9 mouse cellular contexts compared by ENCODE assay signal in the genomic region with DNA sequence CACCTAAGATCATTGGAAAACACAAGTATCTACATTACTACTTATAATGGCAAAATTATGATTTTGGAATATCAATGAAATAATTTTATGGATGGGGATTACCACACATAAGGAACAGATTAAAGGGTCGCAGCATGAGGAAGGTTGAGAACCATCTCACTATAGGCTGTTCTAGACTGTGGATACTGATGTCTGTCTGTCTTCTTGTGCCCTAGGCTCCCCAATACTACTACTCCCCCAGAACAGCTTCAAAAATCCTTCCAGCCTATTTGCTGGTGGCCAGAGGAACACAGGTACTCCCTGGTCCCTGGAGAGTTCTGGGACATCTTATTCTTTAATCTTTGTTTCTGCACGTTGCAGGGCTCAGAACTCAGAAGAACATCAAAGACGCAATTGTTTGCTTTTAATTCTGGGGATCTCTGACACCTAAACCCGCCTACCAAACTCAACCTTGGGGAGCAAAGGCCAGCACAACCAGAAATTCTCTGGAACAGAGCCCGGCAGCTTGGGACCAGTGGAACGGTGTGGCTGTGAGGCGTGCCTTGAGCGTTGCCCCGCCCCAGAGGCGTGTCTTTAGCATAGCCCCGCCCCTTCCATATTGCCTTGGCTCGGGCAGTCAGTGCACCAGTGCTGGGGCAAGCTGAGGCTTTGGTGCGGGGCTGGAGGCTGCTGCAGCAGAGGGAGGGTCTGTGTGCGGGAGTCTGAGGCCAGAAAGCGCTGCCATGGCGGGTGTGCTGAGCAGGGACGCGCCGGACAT. TPM values are rescaled to one million over a fixed set of nuclear protein-coding genes. Genes with fewer than 3 reads are reported as not detected.
A peak's percentile ranks its signal among the peaks of the same experiment; 100 is the strongest.
DNase-seq lines count a peak whose midpoint lies in the region; ATAC-seq lines count a peak whose summit lies in the region.
"Had no signal": no experiment of that assay in that cellular context is flagged by ENCODE, and none has a peak within 500 bp of the region (broad histone marks: within the 10 kb centered on the region; RNA-seq: fewer than 3 reads in every experiment).

Dpyd (plus strand) TSS at position 576 of the 757 bp plus-strand sequence.

- peak; percentile 63 for DNase-seq in WW6 (ENCODE audit: low read depth, low spot score)
- peak; percentile 85 to 88 for DNase-seq in cerebellum, postnatal 10 days
- DNase-seq in frontal cortex, adult 2 months (ENCODE audit: extremely low spot score in 1 of 2, low spot score in 1 of 2): peak; percentile 23 to 71
- DNase-seq in layer of hippocampus, postnatal 10 days (ENCODE audit: low spot score in 2 of 2): peak; percentile 71 to 78
- DNase-seq in retina, postnatal 7 days (ENCODE audit: low read depth, low spot score): peak; percentile 66
- DNase-seq in natural killer cell, adult 2 months (ENCODE audit: low spot score in 2 of 2): no peak

- no peaks in the 10 kb centered on the region for H3K9me3 ChIP-seq in lung, embryonic 16.5 days (ENCODE audit: control insufficient read depth, low read length)

- H3K9ac ChIP-seq in lung, embryonic 16.5 days (ENCODE audit: low read length): peak within 1 kb of the TSS; percentile 75

- peak; percentile 65 for ATAC-seq in hematopoietic stem cell, adult 5-6 weeks (replicated peaks in 1 of 2; ENCODE audit: insufficient read depth in 1 of 2, low FRiP score in 2 of 2, low TSS enrichment in 1 of 2, low read depth in 1 of 2, poor library complexity in 2 of 2, severe bottlenecking in 2 of 2)
- ATAC-seq in lung, embryonic 16.5 days (ENCODE audit: low read depth): peak; percentile 100

- H3K4me3 ChIP-seq in lung, embryonic 16.5 days (ENCODE audit: low read length): peak within 1 kb of the TSS; percentile 74

- WGBS in lung, embryonic 16.5 days: 5% methylated on average over 19 of the region's 19 CpGs

- H3K27me3 ChIP-seq in lung, embryonic 16.5 days (ENCODE audit: control insufficient read depth, insufficient read depth, low read depth, low read length): no peaks in the 10 kb centered on the region

- peak within 1 kb of the TSS; percentile 21; the same call in 1 of the 2 replicates for H3K27ac ChIP-seq in lung, embryonic 16.5 days (ENCODE audit: low read length)
- H3K27ac ChIP-seq: macrophage had no signal

- peak within 1 kb of the TSS; percentile 88 for H3K4me2 ChIP-seq in lung, embryonic 16.5 days (ENCODE audit: low read depth, low read length)

- H3K4me1 ChIP-seq in lung, embryonic 16.5 days (replicated peaks; ENCODE audit: control insufficient read depth, insufficient read depth, low read length): no peaks in the 10 kb centered on the region

- H3K36me3 ChIP-seq in lung, embryonic 16.5 days (ENCODE audit: control insufficient read depth, insufficient read depth, low read length): no peaks in the 10 kb centered on the region

RNA-seq across cellular contexts. Expression of gene Dpyd, which starts in this region (rescaled TPM):
- 2.9 and 4.1 TPM in 2 replicates for polyA plus RNA-seq in frontal cortex, adult 2 months (2012; rRNA removed)
- not detected in 2 replicates for total RNA-seq in hematopoietic stem cell, adult 5-6 weeks (2017)
- total RNA-seq in layer of hippocampus, postnatal 10 days (2021): 10 to 100 TPM; 23.2 to 23.5 TPM
- polyA plus RNA-seq in lung, embryonic 16.5 days (2015; fragmentation: Nextera tagmentation; extraction: Ambion mirVana): 10.7 and 12.2 TPM in 2 replicates
- polyA plus RNA-seq: macrophage had no signal

Comparison
In these comparisons a context has a peak if more than half of its experiments do, and no peak if none do; other contexts are left out.
1. RNA of gene Dpyd (total RNA-seq): 23.2 to 23.5 TPM in layer of hippocampus, postnatal 10 days; not detected in hematopoietic stem cell, adult 5-6 weeks; every median in the first group is over 10 times any median in the second.
2. Peak in ATAC-seq in hematopoietic stem cell, adult 5-6 weeks; RNA of the gene not detected or under 1 TPM.
3. DNase-seq: peak in WW6 (single experiment), cerebellum, postnatal 10 days (2 of 2), frontal cortex, adult 2 months (2 of 2), layer of hippocampus, postnatal 10 days (2 of 2) and retina, postnatal 7 days (single experiment); none in natural killer cell, adult 2 months (0 of 2).